Mouse (Mus musculus): Measurements from ENCODE around the gene Morc3. TPM values are rescaled to one million over a fixed set of nuclear protein-coding genes. Genes with fewer than 3 reads are reported as not detected.

Morc3 gene
- 33.1 and 33.3 TPM in 2 replicates for polyA plus RNA-seq (2015; fragmentation: Nextera tagmentation; extraction: Ambion mirVana)

DNA sequence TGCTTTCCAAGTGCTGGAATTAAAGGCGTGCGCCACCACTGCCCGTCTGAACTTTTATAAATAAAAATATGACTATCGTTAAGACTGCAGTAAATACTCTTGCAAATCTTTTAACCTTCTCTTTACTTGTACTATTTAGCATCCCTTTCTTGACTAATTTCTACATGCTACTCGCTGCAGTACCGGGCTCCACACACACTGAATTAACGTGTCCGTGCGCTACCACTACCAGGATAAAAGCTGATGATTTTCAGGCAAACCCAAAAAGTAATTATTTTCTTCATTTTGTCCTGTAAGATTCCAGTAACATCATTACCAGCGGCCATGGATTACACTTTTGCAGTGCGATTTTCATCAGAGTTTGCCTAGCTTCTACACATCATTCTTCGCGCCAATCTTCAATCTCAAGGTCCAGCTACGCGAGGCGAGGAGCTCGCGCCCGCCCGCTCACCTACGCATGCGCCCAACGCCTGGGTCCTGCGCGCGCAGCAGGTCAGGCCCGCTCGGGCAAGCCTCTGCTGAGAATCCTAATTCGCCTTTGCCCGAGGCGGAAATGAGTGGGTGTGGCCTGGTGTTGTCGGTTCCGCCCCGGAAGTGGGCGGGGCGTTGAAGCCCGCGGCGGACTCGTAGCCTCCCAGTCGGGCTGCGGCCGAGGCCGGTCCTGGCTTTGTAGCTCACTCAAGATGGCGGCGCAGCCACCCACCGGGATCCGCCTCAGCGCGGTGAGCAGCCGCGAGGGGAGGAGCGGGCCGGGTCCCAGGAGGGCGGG, at the start of gene Morc3:
Gene Morc3, plus strand, starts transcription at position 495 of the 769 bp plus-strand sequence.
- H3K9me3 ChIP-seq (ENCODE audit: low read length) = peaks cover 5% of the 10 kb centered on the region; the same call in 1 of the 2 replicates
- peaks cover 21% of the 10 kb centered on the region for H3K4me1 ChIP-seq (ENCODE audit: insufficient read depth, low read length)
- WGBS = 12% methylated on average over 52 of the region's 55 CpGs
- peak within 1 kb of the TSS; percentile 79 for H3K4me2 ChIP-seq (replicated peaks; ENCODE audit: low read depth, low read length)
- peak within 1 kb of the TSS; percentile 93 for H3K4me3 ChIP-seq (ENCODE audit: low read length)
- ATAC-seq (ENCODE audit: low FRiP score, low TSS enrichment) = peak; percentile 95
- H3K27me3 ChIP-seq (ENCODE audit: insufficient read depth, low read length) = no peaks in the 10 kb centered on the region
- H3K27ac ChIP-seq (ENCODE audit: low read length) = peak within 1 kb of the TSS; percentile 94
- peak within 1 kb of the TSS; percentile 87 for H3K9ac ChIP-seq (replicated peaks; ENCODE audit: low read length)
- no peaks in the 10 kb centered on the region for H3K36me3 ChIP-seq (ENCODE audit: insufficient read depth, low read length)

DNA sequence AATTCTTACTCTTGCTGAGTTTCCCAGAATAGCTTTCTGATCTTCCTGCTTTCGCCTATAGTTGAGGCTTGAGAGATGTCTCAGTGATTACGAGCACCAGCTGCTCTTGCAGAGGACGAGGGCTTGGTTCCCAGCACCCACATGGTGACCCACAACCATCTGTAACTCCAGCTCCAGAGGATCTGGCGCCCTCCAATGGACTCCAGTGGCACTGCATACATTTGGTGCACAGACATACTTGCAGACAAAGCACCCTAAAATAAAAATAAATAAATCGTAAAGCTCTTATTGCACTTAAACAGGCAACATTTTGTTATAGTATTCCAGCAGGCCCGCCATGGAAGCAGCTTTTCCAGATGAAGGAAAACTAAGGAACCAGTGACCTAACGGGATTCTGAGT, 47.7 kb upstream of the Morc3 start:
- peaks cover 11% of the 10 kb centered on the region for H3K4me1 ChIP-seq (ENCODE audit: insufficient read depth, low read length)
- 94% methylated on average over 7 of the region's 7 CpGs for WGBS

DNA sequence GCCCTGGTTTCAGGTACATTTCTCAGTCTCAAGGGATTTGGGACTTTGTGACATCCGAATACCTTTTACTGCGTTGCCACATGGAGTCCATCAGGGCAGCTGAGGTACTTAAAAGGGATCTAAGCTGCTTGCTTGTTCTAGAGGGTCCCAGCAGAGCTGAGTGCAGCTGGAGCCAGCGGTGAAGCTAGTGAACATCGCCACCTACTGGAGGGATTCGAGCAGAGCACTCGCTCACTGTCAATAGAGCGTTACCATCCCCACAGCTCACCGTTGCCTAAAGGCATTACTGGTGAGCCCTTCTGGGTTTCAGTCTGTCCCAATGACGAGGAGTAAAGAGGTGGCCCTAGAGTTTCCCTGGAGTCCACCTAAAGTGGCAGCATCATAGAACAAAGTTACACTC, 46.1 kb upstream of the Morc3 start:
- Histone ChIP-seq H3K9me3 (ENCODE audit: low read length) (peaks cover 5% of the 10 kb centered on the region; the same call in 1 of the 2 replicates), H3K36me3 (ENCODE audit: insufficient read depth, low read length) (peaks cover 10% of the 10 kb centered on the region), H3K9ac (replicated peaks; ENCODE audit: low read length) (no peak overlapping the region), H3K4me2 (replicated peaks; ENCODE audit: low read depth, low read length) (no peak overlapping the region), H3K27me3 (ENCODE audit: insufficient read depth, low read length) (no peaks in the 10 kb centered on the region), H3K4me1 (ENCODE audit: insufficient read depth, low read length) (peaks cover 11% of the 10 kb centered on the region), H3K27ac (ENCODE audit: low read length) (no peak overlapping the region), H3K4me3 (ENCODE audit: low read length) (no peak overlapping the region)
- WGBS = 5% methylated on average over 9 of the region's 9 CpGs
- peak; percentile 86 for ATAC-seq (ENCODE audit: low FRiP score, low TSS enrichment)

More for the DNA sequence above, 47.7 kb upstream of the Morc3 start:
- Histone ChIP-seq H3K4me3 (ENCODE audit: low read length) (no peak overlapping the region), H3K27ac (ENCODE audit: low read length) (no peak overlapping the region), H3K36me3 (ENCODE audit: insufficient read depth, low read length) (peaks cover 12% of the 10 kb centered on the region), H3K9ac (replicated peaks; ENCODE audit: low read length) (no peak overlapping the region), H3K27me3 (ENCODE audit: insufficient read depth, low read length) (no peaks in the 10 kb centered on the region), H3K4me2 (replicated peaks; ENCODE audit: low read depth, low read length) (no peak overlapping the region), H3K9me3 (ENCODE audit: low read length) (peaks cover 5% of the 10 kb centered on the region; the same call in 1 of the 2 replicates)
- ATAC-seq (ENCODE audit: low FRiP score, low TSS enrichment) = no peak

DNA sequence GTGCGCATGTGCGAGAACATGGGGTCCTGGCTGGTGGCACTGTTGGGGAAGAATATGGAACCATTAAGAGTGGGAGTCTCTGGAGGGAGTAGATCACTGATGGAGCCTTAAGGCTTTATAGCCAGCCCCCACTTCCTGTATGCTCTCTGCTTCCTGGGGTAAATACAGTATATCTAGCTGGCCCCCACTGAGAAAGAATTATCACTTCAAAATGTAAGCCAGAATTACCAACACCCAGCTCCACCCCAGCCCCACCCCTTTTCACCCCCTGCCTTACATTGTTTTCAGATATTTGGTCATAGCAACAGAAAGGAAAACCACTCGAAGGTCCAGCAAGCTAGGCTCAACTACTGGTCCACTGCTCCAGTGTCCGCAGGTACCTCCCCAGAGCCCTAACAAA, 43.5 kb upstream of the Morc3 start:
- WGBS = 81% methylated on average over 4 of the region's 4 CpGs
- Histone ChIP-seq H3K9me3 (ENCODE audit: low read length) (peaks cover 5% of the 10 kb centered on the region; the same call in 1 of the 2 replicates), H3K4me1 (ENCODE audit: insufficient read depth, low read length) (peaks cover 11% of the 10 kb centered on the region), H3K36me3 (ENCODE audit: insufficient read depth, low read length) (peaks cover 10% of the 10 kb centered on the region), H3K27ac (ENCODE audit: low read length) (no peak overlapping the region), H3K4me2 (replicated peaks; ENCODE audit: low read depth, low read length) (no peak overlapping the region), H3K4me3 (ENCODE audit: low read length) (no peak overlapping the region), H3K9ac (replicated peaks; ENCODE audit: low read length) (no peak overlapping the region), H3K27me3 (ENCODE audit: insufficient read depth, low read length) (no peaks in the 10 kb centered on the region)
- ATAC-seq (ENCODE audit: low FRiP score, low TSS enrichment) = no peak

DNA sequence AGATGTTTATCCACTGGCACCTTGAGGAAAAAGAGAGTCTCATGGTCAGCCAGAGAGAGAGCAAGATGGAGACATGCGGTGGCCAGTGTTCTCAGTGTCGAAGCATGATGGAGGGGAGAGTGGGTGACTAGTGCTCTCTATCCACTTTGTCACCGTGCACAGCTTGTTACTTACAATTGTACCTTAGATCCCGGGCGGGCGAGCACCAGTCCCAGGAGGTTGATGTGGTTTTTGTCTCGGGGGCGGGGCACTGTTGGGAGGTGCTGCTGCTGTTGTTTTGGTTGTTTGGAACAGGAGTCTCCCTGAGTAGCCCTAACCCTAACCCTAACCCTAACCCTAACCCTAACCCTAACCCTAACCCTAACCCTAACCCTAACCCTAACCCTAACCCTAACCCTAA, 43.0 kb upstream of the Morc3 start:
- WGBS = 96% methylated on average over 8 of the region's 8 CpGs
- no peak overlapping the region for H3K9ac ChIP-seq (replicated peaks; ENCODE audit: low read length)

DNA sequence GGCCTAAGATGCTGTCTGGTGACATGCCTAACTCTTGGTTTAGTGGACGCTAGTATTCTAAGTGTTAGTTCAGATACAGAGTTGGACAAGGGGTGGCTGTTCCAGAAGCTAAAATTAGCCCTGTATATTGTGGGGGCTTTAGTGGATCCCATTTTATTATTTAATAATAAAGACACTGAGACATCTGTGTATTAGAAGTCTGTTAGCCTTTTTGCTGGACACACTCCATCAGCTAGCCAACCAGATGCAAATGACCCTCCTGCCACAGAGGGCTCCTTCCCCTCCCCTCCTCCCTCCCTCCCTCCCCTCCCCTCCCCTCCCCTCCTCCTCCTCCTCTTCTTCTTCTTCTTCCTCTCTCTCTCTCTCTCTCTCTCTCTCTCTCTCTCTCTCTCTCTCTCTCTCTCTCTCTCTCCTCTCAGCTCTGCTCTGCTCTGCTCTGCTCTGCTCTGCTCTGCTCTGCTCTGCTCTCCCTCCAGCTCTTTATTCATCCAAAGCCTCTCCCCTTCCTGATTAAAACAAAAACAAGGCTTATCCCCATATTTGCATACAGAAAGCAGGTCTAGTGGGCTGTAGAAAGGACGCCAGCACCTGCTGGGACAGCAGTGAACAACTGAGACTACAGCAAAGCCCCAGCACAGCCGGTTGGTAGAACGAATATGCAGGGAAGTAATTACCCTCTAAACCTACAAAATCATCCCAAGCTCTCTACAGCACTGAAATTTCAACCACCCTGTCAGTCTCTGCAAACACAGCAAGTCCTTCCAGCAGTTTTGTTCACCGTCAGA, 41.8 kb upstream of the Morc3 start:
- no peaks in the 10 kb centered on the region for H3K9me3 ChIP-seq (ENCODE audit: low read length)
- 41% methylated on average over 5 of the region's 5 CpGs for WGBS
- no peaks in the 10 kb centered on the region for H3K36me3 ChIP-seq (ENCODE audit: insufficient read depth, low read length)
- no peak for ATAC-seq (ENCODE audit: low FRiP score, low TSS enrichment)
- H3K4me1 ChIP-seq (ENCODE audit: insufficient read depth, low read length) = peaks cover 18% of the 10 kb centered on the region
- no peaks in the 10 kb centered on the region for H3K27me3 ChIP-seq (ENCODE audit: insufficient read depth, low read length)
- no peak overlapping the region for H3K4me3 ChIP-seq (ENCODE audit: low read length)
- H3K4me2 ChIP-seq (replicated peaks; ENCODE audit: low read depth, low read length) = no peak overlapping the region
- no peak overlapping the region for H3K27ac ChIP-seq (ENCODE audit: low read length)
- H3K9ac ChIP-seq (replicated peaks; ENCODE audit: low read length) = no peak overlapping the region

More for the DNA sequence above, 43.0 kb upstream of the Morc3 start:
- H3K4me2 ChIP-seq (replicated peaks; ENCODE audit: low read depth, low read length) = no peak overlapping the region
- no peak overlapping the region for H3K4me3 ChIP-seq (ENCODE audit: low read length)
- H3K9me3 ChIP-seq (ENCODE audit: low read length) = peaks cover 4% of the 10 kb centered on the region; the same call in 1 of the 2 replicates
- no peak overlapping the region for H3K27ac ChIP-seq (ENCODE audit: low read length)
- no peaks in the 10 kb centered on the region for H3K27me3 ChIP-seq (ENCODE audit: insufficient read depth, low read length)
- peaks cover 6% of the 10 kb centered on the region for H3K36me3 ChIP-seq (ENCODE audit: insufficient read depth, low read length)
- H3K4me1 ChIP-seq (ENCODE audit: insufficient read depth, low read length) = peaks cover 11% of the 10 kb centered on the region
- no peak for ATAC-seq (ENCODE audit: low FRiP score, low TSS enrichment)

DNA sequence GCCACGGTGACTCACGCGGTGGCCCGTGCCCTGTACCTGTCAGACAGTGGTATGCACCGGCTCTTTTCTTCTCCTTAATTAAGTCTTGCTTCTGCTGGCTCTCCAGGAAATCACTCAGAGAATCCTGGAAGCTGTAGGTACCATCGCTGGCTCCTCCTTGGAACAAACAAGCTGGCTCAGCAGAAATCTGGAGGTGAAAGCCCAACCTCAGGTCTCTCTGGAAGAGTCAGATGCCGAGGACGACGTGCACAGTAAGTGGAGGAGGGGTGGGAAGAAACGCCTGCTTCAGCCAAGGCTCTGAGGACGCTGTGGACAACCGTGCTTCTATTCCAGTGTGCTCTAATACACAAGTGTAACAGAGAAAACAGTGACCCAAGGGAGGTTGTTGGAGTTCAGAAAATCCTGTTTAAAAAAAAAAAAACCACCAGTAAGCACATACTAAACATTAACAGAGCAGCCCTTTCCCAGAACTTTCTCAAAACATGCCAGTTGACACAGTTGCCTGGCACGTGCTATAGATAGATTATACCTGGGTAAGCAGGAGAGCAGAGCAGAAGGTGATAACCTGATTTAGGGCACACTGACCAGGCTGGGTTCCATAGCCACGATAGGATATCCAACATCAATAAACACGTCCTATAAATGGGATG, 38.8 kb upstream of the Morc3 start:
- peak overlapping the region; percentile 50 for H3K27ac ChIP-seq (ENCODE audit: low read length)
- H3K4me1 ChIP-seq (ENCODE audit: insufficient read depth, low read length) = peaks cover 15% of the 10 kb centered on the region
- H3K4me2 ChIP-seq (replicated peaks; ENCODE audit: low read depth, low read length) = no peak overlapping the region
- ATAC-seq (ENCODE audit: low FRiP score, low TSS enrichment) = no peak
- H3K9me3 ChIP-seq (ENCODE audit: low read length) = no peaks in the 10 kb centered on the region
- no peak overlapping the region for H3K9ac ChIP-seq (replicated peaks; ENCODE audit: low read length)
- no peak overlapping the region for H3K4me3 ChIP-seq (ENCODE audit: low read length)
- H3K27me3 ChIP-seq (ENCODE audit: insufficient read depth, low read length) = no peaks in the 10 kb centered on the region
- no peaks in the 10 kb centered on the region for H3K36me3 ChIP-seq (ENCODE audit: insufficient read depth, low read length)
- 58% methylated on average over 15 of the region's 15 CpGs for WGBS

DNA sequence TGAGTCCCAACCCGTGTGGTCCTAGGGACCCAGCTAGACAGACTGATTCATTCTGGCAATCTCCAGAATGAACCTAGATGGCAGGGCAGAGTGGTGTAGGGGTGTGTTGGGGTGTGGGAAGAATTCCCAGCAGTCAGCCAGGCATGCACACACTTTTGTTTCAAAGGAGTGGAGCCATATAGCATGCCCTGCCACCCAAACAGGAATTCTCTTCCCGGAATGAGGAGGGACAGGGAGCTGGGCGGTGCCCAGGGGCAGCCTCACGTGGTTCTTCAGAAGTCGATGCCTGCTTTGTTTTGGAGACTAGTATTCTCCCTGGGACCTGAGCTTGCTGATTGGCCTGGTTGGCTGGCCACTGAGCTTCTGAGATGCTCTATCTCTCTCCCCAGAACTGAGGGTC, 37.1 kb upstream of the Morc3 start:
- no peak overlapping the region for H3K4me3 ChIP-seq (ENCODE audit: low read length)
- H3K4me2 ChIP-seq (replicated peaks; ENCODE audit: low read depth, low read length) = no peak overlapping the region
- no peak overlapping the region for H3K27ac ChIP-seq (ENCODE audit: low read length)
- H3K4me1 ChIP-seq (ENCODE audit: insufficient read depth, low read length) = peaks cover 8% of the 10 kb centered on the region
- H3K9me3 ChIP-seq (ENCODE audit: low read length) = no peaks in the 10 kb centered on the region
- no peaks in the 10 kb centered on the region for H3K27me3 ChIP-seq (ENCODE audit: insufficient read depth, low read length)
- WGBS = 32% methylated on average over 5 of the region's 5 CpGs
- no peak overlapping the region for H3K9ac ChIP-seq (replicated peaks; ENCODE audit: low read length)
- H3K36me3 ChIP-seq (ENCODE audit: insufficient read depth, low read length) = no peaks in the 10 kb centered on the region; the same call in 1 of the 2 replicates
- ATAC-seq (ENCODE audit: low FRiP score, low TSS enrichment) = peak; percentile 70

DNA sequence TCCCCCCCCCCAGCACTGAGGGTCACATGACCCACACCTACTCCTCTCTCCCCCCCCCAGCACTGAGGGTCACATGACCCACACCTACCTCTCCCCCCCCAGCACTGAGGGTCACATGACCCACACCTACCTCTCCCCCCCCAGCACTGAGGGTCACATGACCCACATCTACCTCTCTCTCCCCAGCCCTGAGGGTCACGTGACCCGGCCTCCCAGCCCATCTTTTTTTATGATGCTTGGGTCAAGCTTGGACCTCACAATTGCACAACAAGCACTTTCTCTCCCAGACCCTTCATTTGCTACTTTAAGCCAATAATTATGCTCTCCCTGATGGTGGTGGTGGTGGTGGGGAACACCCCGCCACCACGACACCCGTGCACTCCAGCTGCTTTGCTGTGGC, 36.5 kb upstream of the Morc3 start:
- ATAC-seq (ENCODE audit: low FRiP score, low TSS enrichment) = no peak
- WGBS = 97% methylated on average over 5 of the region's 5 CpGs

More for the DNA sequence above, 36.5 kb upstream of the Morc3 start:
- peaks cover 7% of the 10 kb centered on the region for H3K4me1 ChIP-seq (ENCODE audit: insufficient read depth, low read length)
- H3K27ac ChIP-seq (ENCODE audit: low read length) = no peak overlapping the region
- no peak overlapping the region for H3K4me3 ChIP-seq (ENCODE audit: low read length)
- no peak overlapping the region for H3K9ac ChIP-seq (replicated peaks; ENCODE audit: low read length)
- H3K4me2 ChIP-seq (replicated peaks; ENCODE audit: low read depth, low read length) = no peak overlapping the region
- H3K9me3 ChIP-seq (ENCODE audit: low read length) = no peaks in the 10 kb centered on the region
- no peaks in the 10 kb centered on the region; the same call in 1 of the 2 replicates for H3K36me3 ChIP-seq (ENCODE audit: insufficient read depth, low read length)
- H3K27me3 ChIP-seq (ENCODE audit: insufficient read depth, low read length) = no peaks in the 10 kb centered on the region
